In genomic region chr19:27370174-27370573, GRCm38 (mm10) we compare ENCODE assay signal across 27 mouse cellular contexts. TPM values are rescaled to one million over a fixed set of nuclear protein-coding genes. Genes with fewer than 3 reads are reported as not detected.
"Had no signal": no experiment of that assay in that cellular context is flagged by ENCODE, and none has a peak within 500 bp of the region (broad histone marks: within the 10 kb centered on the region; RNA-seq: fewer than 3 reads in every experiment).

No protein-coding gene starts in this region.

- H3K4me3 ChIP-seq: layer of hippocampus, adult 2 months; liver, embryonic 13.5 days; megakaryocyte, embryonic 14.5 days; midbrain, embryonic 10.5 days; midbrain, embryonic 13.5 days; neural tube, embryonic 12.5 days; neural tube, embryonic 15.5 days had no signal

- H3K4me2 ChIP-seq: liver, embryonic 13.5 days; midbrain, embryonic 13.5 days; neural tube, embryonic 12.5 days; neural tube, embryonic 15.5 days had no signal

- H3K9me3 ChIP-seq: liver, embryonic 13.5 days; midbrain, embryonic 10.5 days; midbrain, embryonic 13.5 days; neural tube, embryonic 12.5 days; neural tube, embryonic 15.5 days had no signal

- H3K27ac ChIP-seq: kidney, postnatal 0 days; layer of hippocampus, adult 2 months; liver, embryonic 13.5 days; midbrain, embryonic 10.5 days; midbrain, embryonic 13.5 days; neural tube, embryonic 12.5 days; neural tube, embryonic 15.5 days; stomach, postnatal 0 days had no signal

- H3K27me3 ChIP-seq: liver, embryonic 13.5 days; midbrain, embryonic 13.5 days; neural tube, embryonic 12.5 days; neural tube, embryonic 15.5 days had no signal

- DNase-seq: kidney, adult 2 months; kidney, postnatal 25 days; layer of hippocampus, adult 9-11 months; liver, embryonic 13.5 days; right cerebral cortex, adult 18-20 months; right cerebral cortex, postnatal 14 days; right cerebral cortex, postnatal 4 days; thymus, adult 2 months; thymus, postnatal 14 days; thymus, postnatal 4 days had no signal

- ATAC-seq: intestine, postnatal 0 days; midbrain, embryonic 13.5 days had no signal

- H3K9ac ChIP-seq: liver, embryonic 13.5 days; midbrain, embryonic 13.5 days; neural tube, embryonic 12.5 days; neural tube, embryonic 15.5 days had no signal

- H3K4me1 ChIP-seq: liver, embryonic 13.5 days; megakaryocyte, embryonic 14.5 days; neural tube, embryonic 12.5 days; neural tube, embryonic 15.5 days had no signal

- H3K36me3 ChIP-seq: liver, embryonic 13.5 days; midbrain, embryonic 13.5 days; neural tube, embryonic 12.5 days; neural tube, embryonic 15.5 days had no signal

RNA-seq across cellular contexts. Expression of gene Kcnv2, which starts 47.8 kb away (rescaled TPM):
- total RNA-seq: layer of hippocampus, adult 2 months; layer of hippocampus, postnatal 25 days; left cerebral cortex, adult 18-20 months; left cerebral cortex, postnatal 10 days; left cerebral cortex, postnatal 36 days; liver, adult 2 months had no signal
- polyA plus RNA-seq: limb, embryonic 11.5 days; liver, adult 2 months; liver, embryonic 13.5 days; liver, embryonic 16.5 days; midbrain, embryonic 13.5 days; neural tube, embryonic 15.5 days; stomach, embryonic 14.5 days had no signal
